Mouse (Mus musculus) kidney, embryonic 16.5 days (tissue): Measurements from ENCODE around the gene Ythdf2. TPM values are rescaled to one million over a fixed set of nuclear protein-coding genes. Genes with fewer than 3 reads are reported as not detected.

Experiments
- ATAC-seq: fragments of 200-750 bp; cut with Nextera tagmentation; 2 replicates; pipeline ENCODE4 v1.8.0; 2017; ENCODE audit warnings: moderate TSS enrichment; ENCODE audit not compliant: low FRiP score, low TSS enrichment
- H3K27ac ChIP-seq: fragments of 300-500 bp; sonication (generic); 2 replicates; pipeline ENCODE4 v1.5.1; 2014; ENCODE audit warnings: low read length
- H3K27me3 ChIP-seq: fragments of 300-500 bp; sonication (generic); 2 replicates; pipeline ENCODE4 v1.6.1; 2014; ENCODE audit warnings: low read length, control low read depth, mixed read lengths; ENCODE audit not compliant: insufficient read depth
- H3K36me3 ChIP-seq: fragments of 300-500 bp; sonication (generic); 2 replicates; pipeline ENCODE4 v1.6.1; 2014; ENCODE audit warnings: low read length, control low read depth, mixed read lengths; ENCODE audit not compliant: insufficient read depth
- H3K4me1 ChIP-seq: fragments of 300-500 bp; sonication (generic); 2 replicates; pipeline ENCODE4 v1.6.1; 2014; ENCODE audit warnings: low read length, control low read depth, mixed read lengths; ENCODE audit not compliant: insufficient read depth
- H3K4me2 ChIP-seq: fragments of 300-500 bp; sonication (generic); replicated peaks from 2 replicates; pipeline ENCODE4 v1.6.1; 2014; ENCODE audit warnings: low read depth, low read length
- H3K4me3 ChIP-seq: fragments of 300-500 bp; sonication (generic); 2 replicates; pipeline ENCODE4 v1.5.1; 2014; ENCODE audit warnings: mild to moderate bottlenecking, low read length
- H3K9ac ChIP-seq: fragments of 300-500 bp; sonication (generic); replicated peaks from 2 replicates; pipeline ENCODE4 v1.6.1; 2014; ENCODE audit warnings: low read length
- H3K9me3 ChIP-seq: fragments of 300-500 bp; sonication (generic); 2 replicates; pipeline ENCODE4 v1.6.1; 2016; ENCODE audit warnings: low read length, control low read depth
- WGBS: fragments of 180-500 bp; shearing (Covaris S2); extraction: QIAGEN DNeasy Blood & Tissue Kit; methylation state at CpG from one replicate; pipeline ENCODE4 v1.1.7; 2014; 5-methylcytosine and 5-hydroxymethylcytosine counted together
- polyA plus RNA-seq: library from polyadenylated mRNA; unstranded; fragments of >200 nt; fragmentation: Nextera tagmentation; extraction: Ambion mirVana; gene quantifications from 2 replicates; pipeline ENCODE4 v1.2.1, GENCODE M21; 2015

The Ythdf2 gene
- polyA plus RNA-seq, result 106 and 108 TPM in 2 replicates

DNA sequence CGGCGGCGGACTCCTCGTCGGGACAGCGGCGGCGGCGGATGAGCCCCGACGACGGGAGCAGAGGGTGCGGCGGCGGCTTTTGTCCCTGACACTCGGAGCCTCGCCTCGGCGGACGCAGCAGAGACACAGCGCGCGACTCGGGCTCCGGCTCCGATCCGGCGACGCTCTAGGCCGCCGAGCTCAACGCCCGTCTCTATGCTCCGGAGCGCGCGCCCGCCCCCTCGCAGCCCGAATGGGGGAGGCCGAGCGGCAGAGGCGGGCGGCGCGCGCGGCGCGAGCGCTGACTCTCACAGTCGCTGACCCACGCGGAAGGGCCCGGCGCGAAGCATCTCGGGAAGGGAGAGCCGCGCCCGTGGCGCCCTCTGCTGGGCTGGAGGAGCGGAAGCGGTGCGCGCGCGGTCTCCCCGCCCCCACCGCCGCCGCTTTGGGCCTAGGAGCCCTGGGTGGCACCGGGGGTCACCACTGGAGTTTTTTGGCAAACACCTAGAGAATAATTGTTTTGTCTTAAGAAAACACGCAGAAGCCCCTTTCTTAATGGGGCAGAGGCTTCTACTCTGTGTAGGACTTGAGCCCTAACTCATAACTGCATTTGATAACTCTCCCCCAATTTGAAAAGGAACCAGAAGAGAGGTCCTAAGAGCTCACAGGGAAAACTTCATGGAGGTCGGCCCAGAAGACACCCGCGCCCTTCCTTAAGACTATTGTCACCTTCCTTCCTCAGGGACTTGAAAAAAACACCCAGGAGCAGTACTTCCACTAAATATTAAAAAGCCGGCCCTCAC lies at the start of gene Ythdf2:
TSS of gene Ythdf2 (minus strand) at position 351 of the 782 bp plus-strand sequence.
- peak within 1 kb of the TSS; percentile 60 for H3K4me3 ChIP-seq
- peak; percentile 97 for ATAC-seq
- H3K9ac ChIP-seq, result peak within 1 kb of the TSS; percentile 99
- H3K36me3 ChIP-seq, result peaks cover 9% of the 10 kb centered on the region
- H3K4me1 ChIP-seq, result peaks cover 20% of the 10 kb centered on the region
- peak within 1 kb of the TSS; percentile 95 for H3K27ac ChIP-seq
- no peaks in the 10 kb centered on the region for H3K9me3 ChIP-seq
- WGBS, result 2% methylated on average over 78 of the region's 78 CpGs
- H3K4me2 ChIP-seq, result peak within 1 kb of the TSS; percentile 73
- H3K27me3 ChIP-seq, result no peaks in the 10 kb centered on the region

DNA sequence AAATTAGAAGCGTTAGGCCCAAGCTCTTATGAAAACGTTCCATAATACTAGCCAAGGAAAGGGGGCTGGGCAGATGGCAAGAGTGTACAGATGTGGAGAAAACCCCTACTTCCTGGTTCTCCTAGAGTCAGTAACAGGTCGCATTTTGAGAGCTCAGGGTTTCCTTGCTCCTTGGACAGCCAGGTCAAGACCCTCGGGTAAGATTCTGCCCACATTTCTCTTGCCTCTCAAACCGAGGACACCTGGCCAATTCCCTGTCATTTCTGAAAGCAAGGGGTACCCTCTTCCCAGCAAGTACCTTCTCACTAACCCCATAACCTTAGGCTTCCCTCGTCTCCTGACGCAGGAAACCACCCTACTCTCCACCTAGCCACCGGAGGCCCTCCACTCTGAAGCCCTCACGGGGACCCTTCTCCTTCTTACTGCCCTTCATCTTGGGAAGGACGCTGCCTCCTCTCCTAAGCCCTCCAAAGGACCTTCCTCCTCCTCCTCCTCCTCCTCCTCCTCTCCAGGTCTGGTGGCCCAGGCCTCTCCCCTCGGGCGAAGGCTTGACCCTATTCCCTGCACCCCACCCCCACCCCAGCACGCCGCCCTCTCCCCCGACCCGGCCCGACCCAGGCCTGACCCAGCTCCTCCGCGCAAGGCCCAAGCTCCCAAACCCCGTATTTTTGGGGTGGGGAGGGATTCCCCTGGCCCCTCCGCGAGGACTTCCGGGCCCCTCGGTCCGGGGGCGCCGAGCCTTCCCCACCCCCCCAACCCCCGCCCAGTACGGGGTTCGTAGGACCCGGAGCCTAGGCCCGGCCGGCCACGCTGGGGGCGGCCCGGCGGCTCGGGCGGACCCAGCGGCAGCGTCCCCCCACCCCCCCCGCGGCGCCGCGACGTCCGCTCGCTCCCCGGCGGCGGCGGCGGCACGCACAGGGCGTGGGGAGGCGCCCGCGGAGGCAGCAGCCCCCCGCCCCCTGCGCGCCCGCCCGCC lies 48.6 kb upstream of the Ythdf2 start:
- Histone ChIP-seq H3K4me3 (peak overlapping the region; percentile 84), H3K27ac (peak overlapping the region; percentile 98), H3K4me1 (peaks cover 20% of the 10 kb centered on the region), H3K9me3 (no peaks in the 10 kb centered on the region), H3K36me3 (no peaks in the 10 kb centered on the region), H3K4me2 (peak overlapping the region; percentile 76), H3K27me3 (no peaks in the 10 kb centered on the region), H3K9ac (peak overlapping the region; percentile 99)
- 1% methylated on average over 27 of the region's 64 CpGs for WGBS
- peak; percentile 89 for ATAC-seq

DNA sequence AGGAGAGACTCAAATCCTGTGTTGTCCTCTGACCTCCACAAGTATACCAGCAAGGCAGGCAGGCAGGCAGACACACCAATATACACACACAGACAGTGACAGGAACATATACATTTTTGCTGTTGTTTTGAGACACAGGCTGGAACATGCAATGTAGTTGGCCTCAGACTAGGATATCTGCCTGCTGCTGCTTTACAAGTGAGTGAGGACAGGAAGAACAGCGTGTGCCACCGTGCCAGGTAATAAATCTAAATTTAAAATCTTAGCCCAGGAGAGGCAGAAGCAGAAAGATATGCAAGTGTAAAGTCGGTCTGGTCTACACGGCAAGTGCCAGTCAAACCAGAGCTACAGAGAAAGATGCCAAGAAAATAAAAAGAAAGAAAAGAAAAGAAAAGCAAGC lies 47.1 kb upstream of the Ythdf2 start:
- 53% methylated on average over 4 of the region's 4 CpGs for WGBS
- no peaks in the 10 kb centered on the region for H3K9me3 ChIP-seq
- peak overlapping the region; percentile 76; the same call in 1 of the 2 replicates for H3K4me2 ChIP-seq
- ATAC-seq, result no peak
- H3K27ac ChIP-seq, result peak overlapping the region; percentile 98
- H3K4me3 ChIP-seq, result no peak overlapping the region
- H3K36me3 ChIP-seq, result no peaks in the 10 kb centered on the region
- no peaks in the 10 kb centered on the region for H3K27me3 ChIP-seq
- 0 out of 2 replicates have a peak overlapping the region, but pooled peaks have one; percentile 1 for H3K9ac ChIP-seq
- peaks cover 20% of the 10 kb centered on the region for H3K4me1 ChIP-seq

DNA sequence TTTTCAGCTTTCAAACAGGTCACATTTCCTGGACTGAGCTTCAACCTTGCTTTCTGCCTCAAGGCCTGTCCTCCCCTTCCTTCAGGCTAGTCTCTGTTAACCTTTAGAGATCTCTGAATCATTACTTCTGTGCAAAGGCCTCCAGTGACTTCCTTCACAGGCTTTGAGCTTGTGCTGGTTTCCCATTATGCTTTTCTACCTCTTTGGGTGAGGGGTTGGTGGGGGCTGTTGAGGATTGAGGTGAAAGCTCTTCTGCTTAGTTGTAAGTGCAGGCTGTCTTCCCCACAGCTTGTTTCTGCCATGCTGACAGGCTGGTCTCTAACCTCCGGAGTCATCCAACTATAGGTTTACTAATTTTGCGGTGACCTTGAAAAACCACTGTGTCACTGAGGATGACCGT lies 44.3 kb upstream of the Ythdf2 start:
- WGBS, result 87% methylated on average over 3 of the region's 3 CpGs
- Histone ChIP-seq H3K9me3 (no peaks in the 10 kb centered on the region), H3K27me3 (no peaks in the 10 kb centered on the region), H3K27ac (0 out of 2 replicates have a peak overlapping the region, but pooled peaks have one; percentile 15), H3K4me1 (peaks cover 14% of the 10 kb centered on the region), H3K4me2 (no peak overlapping the region), H3K9ac (no peak overlapping the region), H3K36me3 (peaks cover 1% of the 10 kb centered on the region; the same call in 1 of the 2 replicates), H3K4me3 (no peak overlapping the region)
- ATAC-seq, result no peak

DNA sequence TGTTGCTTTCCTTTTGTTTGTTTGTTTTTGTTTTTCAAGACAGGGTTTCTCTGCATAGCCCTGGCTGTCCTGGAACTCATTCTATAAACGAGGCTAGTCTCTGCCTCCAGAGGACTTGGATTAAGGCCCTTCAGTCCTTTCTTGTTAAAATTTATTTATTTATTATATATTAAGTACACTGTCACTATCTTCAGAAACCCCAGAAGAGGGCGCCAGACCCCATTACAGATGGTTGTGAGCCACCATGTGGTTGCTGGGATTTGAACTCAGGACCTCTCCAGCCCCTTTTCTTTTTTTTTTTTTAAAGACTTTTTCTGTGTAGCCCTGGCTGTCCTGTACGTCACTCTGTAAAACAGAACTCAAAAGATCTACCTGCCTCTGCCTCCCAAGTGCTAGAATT lies 42.9 kb upstream of the Ythdf2 start:
- Histone ChIP-seq H3K36me3 (peaks cover 14% of the 10 kb centered on the region), H3K4me2 (no peak overlapping the region), H3K27me3 (no peaks in the 10 kb centered on the region), H3K9ac (no peak overlapping the region), H3K27ac (no peak overlapping the region), H3K4me1 (peaks cover 13% of the 10 kb centered on the region), H3K9me3 (no peaks in the 10 kb centered on the region), H3K4me3 (no peak overlapping the region)
- WGBS, result 79% methylated on average over 3 of the region's 3 CpGs
- ATAC-seq, result no peak

DNA sequence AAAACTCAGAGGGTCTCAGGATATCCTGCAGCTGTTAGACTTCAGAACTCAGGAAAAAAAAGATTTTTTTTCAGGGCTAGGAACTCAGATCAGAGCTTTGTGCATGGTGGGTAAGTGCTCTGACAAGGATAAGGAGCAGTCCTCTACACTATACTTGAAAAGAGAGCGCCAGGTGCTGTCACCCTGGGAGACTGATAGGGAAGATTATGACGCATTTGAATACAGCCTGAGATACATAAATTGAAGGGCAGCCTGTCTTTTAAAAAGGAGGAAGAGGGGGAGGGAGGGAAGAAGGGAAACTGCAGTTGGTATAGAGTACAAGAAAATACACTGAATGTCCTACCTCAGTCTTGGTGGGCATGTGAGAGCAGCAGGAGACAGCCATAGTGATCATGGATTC lies 41.5 kb upstream of the Ythdf2 start:
- H3K27ac ChIP-seq, result no peak overlapping the region
- 78% methylated on average over 2 of the region's 2 CpGs for WGBS

DNA sequence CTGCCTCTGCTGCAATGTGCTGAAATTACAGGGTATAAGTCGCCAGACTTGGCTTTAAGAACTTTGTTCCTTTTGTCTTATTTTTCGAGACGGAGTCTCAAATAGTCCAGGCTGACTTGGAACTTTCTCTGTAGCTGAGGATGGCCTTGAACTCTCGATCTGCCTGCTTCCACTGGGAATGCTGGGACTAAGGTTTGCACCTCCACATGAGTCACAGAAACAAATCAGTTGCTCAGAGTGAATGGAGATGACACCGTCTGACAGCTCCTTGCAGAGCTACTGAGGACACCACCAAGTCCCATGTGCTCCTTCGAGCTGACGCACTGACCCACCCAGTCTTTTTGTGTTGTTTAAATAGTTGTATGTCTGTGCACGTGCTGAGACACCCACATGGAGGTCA lies 41.0 kb upstream of the Ythdf2 start:
- ATAC-seq, result no peak
- peaks cover 23% of the 10 kb centered on the region for H3K36me3 ChIP-seq
- H3K4me3 ChIP-seq, result no peak overlapping the region
- WGBS, result 86% methylated on average over 8 of the region's 8 CpGs
- no peaks in the 10 kb centered on the region for H3K4me1 ChIP-seq
- no peak overlapping the region for H3K4me2 ChIP-seq
- no peak overlapping the region for H3K27ac ChIP-seq
- no peaks in the 10 kb centered on the region for H3K27me3 ChIP-seq
- H3K9me3 ChIP-seq, result no peaks in the 10 kb centered on the region
- no peak overlapping the region for H3K9ac ChIP-seq

More for the DNA sequence above, 41.5 kb upstream of the Ythdf2 start:
- H3K27me3 ChIP-seq, result no peaks in the 10 kb centered on the region
- no peak overlapping the region for H3K4me2 ChIP-seq
- no peaks in the 10 kb centered on the region for H3K4me1 ChIP-seq
- no peak for ATAC-seq
- no peaks in the 10 kb centered on the region for H3K9me3 ChIP-seq
- H3K36me3 ChIP-seq, result peaks cover 21% of the 10 kb centered on the region
- H3K9ac ChIP-seq, result no peak overlapping the region
- no peak overlapping the region for H3K4me3 ChIP-seq

DNA sequence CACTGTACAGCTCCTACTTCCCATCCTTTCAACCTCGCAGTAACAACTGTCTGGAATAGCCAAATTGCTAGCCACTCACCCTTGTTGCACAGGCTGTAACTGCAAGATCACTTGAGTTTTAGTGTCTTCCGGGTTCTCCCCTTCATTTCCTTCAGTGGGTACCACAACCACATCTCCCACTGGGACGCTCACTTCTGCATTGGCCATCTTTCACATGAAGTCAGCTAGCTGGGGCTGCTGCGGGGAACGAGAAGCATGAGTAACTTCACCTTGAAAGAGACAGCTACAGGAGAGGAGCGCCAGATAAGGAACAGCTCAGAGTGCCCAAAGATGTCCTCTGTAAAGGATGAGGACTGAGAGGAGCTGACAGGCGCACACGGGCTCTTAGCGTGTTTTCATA lies 39.5 kb upstream of the Ythdf2 start:
- no peak overlapping the region for H3K4me2 ChIP-seq
- peaks cover 25% of the 10 kb centered on the region for H3K36me3 ChIP-seq
- ATAC-seq, result no peak
- H3K4me3 ChIP-seq, result no peak overlapping the region
- WGBS, result 78% methylated on average over 9 of the region's 9 CpGs
- no peak overlapping the region for H3K9ac ChIP-seq
- H3K4me1 ChIP-seq, result no peaks in the 10 kb centered on the region
- no peaks in the 10 kb centered on the region for H3K27me3 ChIP-seq
- no peaks in the 10 kb centered on the region for H3K9me3 ChIP-seq
- H3K27ac ChIP-seq, result no peak overlapping the region

DNA sequence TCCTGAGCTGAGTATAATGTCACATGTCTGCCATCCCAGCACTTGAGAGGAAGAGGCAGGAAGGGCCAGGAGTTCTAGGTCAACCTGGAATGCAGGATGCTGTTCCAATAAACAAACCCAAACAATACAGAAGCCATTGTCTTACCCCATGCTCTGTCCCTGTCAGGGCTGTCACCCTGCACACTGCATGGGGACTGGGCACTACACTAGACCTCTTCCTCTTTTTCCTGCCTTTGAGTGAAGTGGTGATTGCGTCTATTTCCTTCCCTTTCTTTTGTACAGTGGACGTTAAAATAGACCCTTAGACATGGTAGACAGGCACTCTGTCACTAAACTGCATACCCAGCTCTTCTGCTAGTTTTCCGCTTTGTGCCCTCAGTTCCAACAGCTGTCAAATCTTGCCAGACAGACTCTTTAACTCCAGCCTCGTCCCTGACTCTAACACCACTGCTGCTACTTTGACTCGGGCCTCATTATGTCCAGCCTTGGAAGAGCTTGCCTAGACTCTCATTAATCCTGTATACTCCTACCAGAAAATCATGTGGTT lies 35.4 kb upstream of the Ythdf2 start:
- no peak overlapping the region for H3K9ac ChIP-seq
- peaks cover 40% of the 10 kb centered on the region for H3K36me3 ChIP-seq
- peak; percentile 70; the same call in 1 of the 2 replicates for ATAC-seq
- no peak overlapping the region for H3K4me2 ChIP-seq
- H3K27me3 ChIP-seq, result no peaks in the 10 kb centered on the region
- H3K27ac ChIP-seq, result 0 out of 2 replicates have a peak overlapping the region, but pooled peaks have one; percentile 30
- no peak overlapping the region for H3K4me3 ChIP-seq
- H3K4me1 ChIP-seq, result no peaks in the 10 kb centered on the region
- no peaks in the 10 kb centered on the region for H3K9me3 ChIP-seq
- 78% methylated on average over 5 of the region's 5 CpGs for WGBS
